Mouse (Mus musculus): ENCODE measurements around the gene Il2rg. TPM values are rescaled to one million over a fixed set of nuclear protein-coding genes. Genes with fewer than 3 reads are reported as not detected.

Il2rg gene
- polyA plus RNA-seq, 1 experiment = 176 TPM

GRCm38 (mm10) chrX:101289037-101289436, 21.0 kb upstream of the Il2rg start:
- H3K4me3 ChIP-seq (ENCODE audit: insufficient read depth, low read length) = no peak overlapping the region
- no peaks in the 10 kb centered on the region for H3K4me1 ChIP-seq (ENCODE audit: control insufficient read depth, insufficient read depth, low read length)
- H3K27ac ChIP-seq (ENCODE audit: insufficient read depth, low read depth, low read length) = no peak overlapping the region
- TF ChIP-seq CTCF (IDR thresholded peaks at IDR 0.05; ENCODE audit: low read depth, low read length) (no peak), POLR2A (IDR thresholded peaks at IDR 0.05; ENCODE audit: borderline replicate concordance, low read depth, low read length) (no peak)

- TF ChIP-seq CTCF (IDR thresholded peaks at IDR 0.05; ENCODE audit: low read depth, low read length) (no peak), POLR2A (IDR thresholded peaks at IDR 0.05; ENCODE audit: borderline replicate concordance, low read depth, low read length) (no peak)
- Histone ChIP-seq H3K4me3 (ENCODE audit: insufficient read depth, low read length) (no peak overlapping the region), H3K4me1 (ENCODE audit: control insufficient read depth, insufficient read depth, low read length) (no peaks in the 10 kb centered on the region), H3K27ac (ENCODE audit: insufficient read depth, low read depth, low read length) (no peak overlapping the region)
These were observed 20.4 kb upstream of the Il2rg start for GRCm38 (mm10) chrX:101288432-101288831.

GRCm38 (mm10) chrX:101287543-101287942, 19.5 kb upstream of the Il2rg start:
- TF ChIP-seq POLR2A (IDR thresholded peaks at IDR 0.05; ENCODE audit: borderline replicate concordance, low read depth, low read length) (no peak), CTCF (IDR thresholded peaks at IDR 0.05; ENCODE audit: low read depth, low read length) (no peak)
- no peak overlapping the region for H3K27ac ChIP-seq (ENCODE audit: insufficient read depth, low read depth, low read length)
- H3K4me3 ChIP-seq (ENCODE audit: insufficient read depth, low read length) = no peak overlapping the region
- no peaks in the 10 kb centered on the region for H3K4me1 ChIP-seq (ENCODE audit: control insufficient read depth, insufficient read depth, low read length)

GRCm38 (mm10) chrX:101285953-101286670, 18.1 kb upstream of the Il2rg start:
- no peak overlapping the region for H3K27ac ChIP-seq (ENCODE audit: insufficient read depth, low read depth, low read length)
- no peaks in the 10 kb centered on the region for H3K4me1 ChIP-seq (ENCODE audit: control insufficient read depth, insufficient read depth, low read length)
- TF ChIP-seq CTCF (IDR thresholded peaks at IDR 0.05; ENCODE audit: low read depth, low read length) (no peak), POLR2A (IDR thresholded peaks at IDR 0.05; ENCODE audit: borderline replicate concordance, low read depth, low read length) (no peak)
- H3K4me3 ChIP-seq (ENCODE audit: insufficient read depth, low read length) = no peak overlapping the region

GRCm38 (mm10) chrX:101285534-101285933, 17.5 kb upstream of the Il2rg start:
- no peaks in the 10 kb centered on the region for H3K4me1 ChIP-seq (ENCODE audit: control insufficient read depth, insufficient read depth, low read length)
- TF ChIP-seq POLR2A (IDR thresholded peaks at IDR 0.05; ENCODE audit: borderline replicate concordance, low read depth, low read length) = no peak
- peak; percentile 53; the same call in 1 of the 2 replicates for TF ChIP-seq CTCF (IDR thresholded peaks at IDR 0.05; ENCODE audit: low read depth, low read length)
- no peak overlapping the region for H3K4me3 ChIP-seq (ENCODE audit: insufficient read depth, low read length)
- no peak overlapping the region for H3K27ac ChIP-seq (ENCODE audit: insufficient read depth, low read depth, low read length)

GRCm38 (mm10) chrX:101282813-101283212, 14.8 kb upstream of the Il2rg start:
- H3K4me3 ChIP-seq (ENCODE audit: insufficient read depth, low read length) = no peak overlapping the region
- TF ChIP-seq POLR2A (IDR thresholded peaks at IDR 0.05; ENCODE audit: borderline replicate concordance, low read depth, low read length) = no peak
- TF ChIP-seq CTCF (IDR thresholded peaks at IDR 0.05; ENCODE audit: low read depth, low read length) = no peak
- no peaks in the 10 kb centered on the region for H3K4me1 ChIP-seq (ENCODE audit: control insufficient read depth, insufficient read depth, low read length)
- no peak overlapping the region for H3K27ac ChIP-seq (ENCODE audit: insufficient read depth, low read depth, low read length)

- peak within 1 kb of the TSS; percentile 76 for H3K4me3 ChIP-seq (ENCODE audit: insufficient read depth, low read length)
- TF ChIP-seq CTCF (IDR thresholded peaks at IDR 0.05; ENCODE audit: low read depth, low read length) (no peak), POLR2A (IDR thresholded peaks at IDR 0.05; ENCODE audit: borderline replicate concordance, low read depth, low read length) (no peak)
- peak within 1 kb of the TSS; percentile 58 for H3K27ac ChIP-seq (ENCODE audit: insufficient read depth, low read depth, low read length)
- peaks cover 11% of the 10 kb centered on the region for H3K4me1 ChIP-seq (ENCODE audit: control insufficient read depth, insufficient read depth, low read length)
These were observed 6.1 kb upstream of the Il2rg start, which contains the start of gene Med12 for GRCm38 (mm10) chrX:101273875-101274738. TSS of gene Med12 (plus strand) at chrX:101274030.

- Histone ChIP-seq H3K4me3 (ENCODE audit: insufficient read depth, low read length) (peak overlapping the region; percentile 27; the same call in 1 of the 2 replicates), H3K4me1 (ENCODE audit: control insufficient read depth, insufficient read depth, low read length) (peaks cover 15% of the 10 kb centered on the region), H3K27ac (ENCODE audit: insufficient read depth, low read depth, low read length) (peak overlapping the region; percentile 14; the same call in 1 of the 2 replicates)
- TF ChIP-seq POLR2A (IDR thresholded peaks at IDR 0.05; ENCODE audit: borderline replicate concordance, low read depth, low read length) (no peak), CTCF (IDR thresholded peaks at IDR 0.05; ENCODE audit: low read depth, low read length) (no peak)
These were observed 5.4 kb upstream of the Il2rg start for GRCm38 (mm10) chrX:101273410-101273809.

GRCm38 (mm10) chrX:101268755-101269124, 685 bp upstream of the Il2rg start, which contains the start of gene Gm20489:
TSS of gene Gm20489 (minus strand) at chrX:101269023.
- Histone ChIP-seq H3K4me3 (ENCODE audit: insufficient read depth, low read length) (peak within 1 kb of the TSS; percentile 66), H3K4me1 (ENCODE audit: control insufficient read depth, insufficient read depth, low read length) (peaks cover 19% of the 10 kb centered on the region), H3K27ac (ENCODE audit: insufficient read depth, low read depth, low read length) (peak within 1 kb of the TSS; percentile 69)
- TF ChIP-seq CTCF (IDR thresholded peaks at IDR 0.05; ENCODE audit: low read depth, low read length) (no peak), POLR2A (IDR thresholded peaks at IDR 0.05; ENCODE audit: borderline replicate concordance, low read depth, low read length) (no peak)

- Histone ChIP-seq H3K4me3 (ENCODE audit: insufficient read depth, low read length) (peak overlapping the region; percentile 66), H3K27ac (ENCODE audit: insufficient read depth, low read depth, low read length) (no peak overlapping the region), H3K4me1 (ENCODE audit: control insufficient read depth, insufficient read depth, low read length) (peaks cover 14% of the 10 kb centered on the region)
- no peak for TF ChIP-seq POLR2A (IDR thresholded peaks at IDR 0.05; ENCODE audit: borderline replicate concordance, low read depth, low read length)
- no peak for TF ChIP-seq CTCF (IDR thresholded peaks at IDR 0.05; ENCODE audit: low read depth, low read length)
These were observed 1.4 kb downstream of the Il2rg start for GRCm38 (mm10) chrX:101266631-101267030.

All from bone marrow macrophage, adult 2 months (primary cell).